Mouse (Mus musculus) liver, embryonic 16.5 days (tissue): ENCODE results near the gene Dync2h1. TPM values are rescaled to one million over a fixed set of nuclear protein-coding genes. Genes with fewer than 3 reads are reported as not detected.

Experiments used
- ATAC-seq: fragments of 200-750 bp; cut with Nextera tagmentation; 2 replicates; pipeline ENCODE4 v1.8.0; 2017; ENCODE audit warnings: low read depth, mild to moderate bottlenecking, moderate number of reproducible peaks, moderate library complexity
- H3K27ac ChIP-seq: fragments of 300-500 bp; sonication (generic); 2 replicates; pipeline ENCODE4 v1.5.1; 2014; ENCODE audit warnings: mild to moderate bottlenecking, low read length
- H3K27me3 ChIP-seq: fragments of 300-500 bp; sonication (generic); 2 replicates; pipeline ENCODE4 v1.6.1; 2014; ENCODE audit warnings: low read depth, low read length, mixed read lengths; ENCODE audit not compliant: control insufficient read depth, insufficient read depth
- H3K36me3 ChIP-seq: fragments of 300-500 bp; sonication (generic); 2 replicates; pipeline ENCODE4 v1.6.1; 2014; ENCODE audit warnings: mild to moderate bottlenecking; ENCODE audit not compliant: control insufficient read depth, insufficient read depth
- H3K4me1 ChIP-seq: fragments of 300-500 bp; sonication (generic); 2 replicates; pipeline ENCODE4 v1.6.1; 2014; ENCODE audit warnings: low read depth, low read length, mixed read lengths; ENCODE audit not compliant: control insufficient read depth
- H3K4me2 ChIP-seq: fragments of 300-500 bp; sonication (generic); 2 replicates; pipeline ENCODE4 v1.6.1; 2014; ENCODE audit warnings: low read depth, low read length, mixed read lengths
- H3K4me3 ChIP-seq: fragments of 300-500 bp; sonication (generic); 2 replicates; pipeline ENCODE4 v1.5.1; 2014; ENCODE audit warnings: low read depth, mild to moderate bottlenecking, low read length
- H3K9ac ChIP-seq: fragments of 300-500 bp; sonication (generic); 2 replicates; pipeline ENCODE4 v1.6.1; 2014; ENCODE audit warnings: low read depth, low read length
- H3K9me3 ChIP-seq: fragments of 300-500 bp; sonication (generic); replicated peaks from 2 replicates; pipeline ENCODE4 v1.6.1; 2016; ENCODE audit warnings: low read length; ENCODE audit not compliant: control insufficient read depth
- WGBS: fragments of 180-500 bp; shearing (Covaris S2); extraction: QIAGEN DNeasy Blood & Tissue Kit; methylation state at CpG from one replicate; pipeline ENCODE4 v1.1.7; 2014; ENCODE audit not compliant: insufficient replicate concordance; 5-methylcytosine and 5-hydroxymethylcytosine counted together
- polyA plus RNA-seq: library from polyadenylated mRNA; unstranded; fragments of >200 nt; fragmentation: Nextera tagmentation; extraction: Ambion mirVana; gene quantifications from 2 replicates; pipeline ENCODE4 v1.2.1, GENCODE M21; 2015

The Dync2h1 gene
- polyA plus RNA-seq, 1 experiment from 2014 or later, result 1.8 TPM

DNA sequence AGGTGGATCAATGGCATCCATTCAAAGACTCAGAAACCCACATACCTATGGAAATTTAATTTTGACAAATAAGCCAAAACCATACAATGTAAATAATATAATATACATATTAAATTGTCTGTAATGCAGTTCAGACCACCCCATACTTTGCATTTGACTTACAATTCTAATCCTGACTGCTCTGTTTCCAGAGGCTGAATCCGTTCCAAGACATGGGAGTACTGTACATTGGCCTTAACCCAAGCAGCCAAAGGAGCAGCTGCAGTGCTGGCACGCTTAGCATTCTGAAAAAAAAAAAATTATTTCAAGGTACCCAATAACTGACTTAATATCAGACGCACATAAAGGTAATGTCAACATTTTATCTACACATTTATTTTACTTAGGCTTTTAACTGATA, 113.4 kb downstream of the Dync2h1 start:
- Histone ChIP-seq H3K4me2 (no peak overlapping the region), H3K27me3 (no peaks in the 10 kb centered on the region), H3K4me3 (no peak overlapping the region), H3K9ac (no peak overlapping the region), H3K36me3 (no peaks in the 10 kb centered on the region), H3K9me3 (no peaks in the 10 kb centered on the region), H3K4me1 (no peaks in the 10 kb centered on the region), H3K27ac (no peak overlapping the region)
- no peak for ATAC-seq
- WGBS, result 67% methylated on average over 3 of the region's 3 CpGs

DNA sequence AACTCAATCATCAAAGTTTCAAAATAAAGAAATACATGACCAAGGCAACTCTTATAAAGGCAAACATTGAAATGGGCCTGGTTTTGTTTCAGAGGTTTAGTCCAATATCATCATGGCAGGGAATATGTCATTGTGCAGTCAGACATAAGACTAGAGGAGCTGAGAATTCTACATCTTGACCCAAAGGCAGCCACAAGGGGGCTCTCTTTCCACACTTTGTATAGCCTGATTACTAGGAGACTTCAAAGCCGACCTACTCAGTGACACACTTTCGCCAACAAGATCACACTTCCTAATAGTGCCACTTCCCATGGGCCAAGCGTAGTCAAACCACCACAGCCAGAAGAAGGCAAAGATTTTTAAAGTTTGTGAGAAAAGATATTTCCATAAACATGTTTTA, 133.7 kb downstream of the Dync2h1 start:
- no peaks in the 10 kb centered on the region for H3K9me3 ChIP-seq
- no peaks in the 10 kb centered on the region for H3K4me1 ChIP-seq
- WGBS, result 67% methylated on average over 3 of the region's 3 CpGs
- H3K36me3 ChIP-seq, result no peaks in the 10 kb centered on the region
- ATAC-seq, result no peak
- no peak overlapping the region for H3K4me3 ChIP-seq
- H3K27ac ChIP-seq, result no peak overlapping the region
- no peak overlapping the region for H3K9ac ChIP-seq
- H3K27me3 ChIP-seq, result no peaks in the 10 kb centered on the region
- no peak overlapping the region for H3K4me2 ChIP-seq

GRCm38 (mm10) chr9:7042635-7043273, 141.5 kb downstream of the Dync2h1 start:
- no peak for ATAC-seq
- Histone ChIP-seq H3K4me2 (no peak overlapping the region), H3K4me1 (no peaks in the 10 kb centered on the region), H3K9me3 (no peaks in the 10 kb centered on the region), H3K27ac (no peak overlapping the region), H3K36me3 (no peaks in the 10 kb centered on the region; the same call in 1 of the 2 replicates), H3K4me3 (no peak overlapping the region), H3K27me3 (no peaks in the 10 kb centered on the region), H3K9ac (no peak overlapping the region)
- WGBS, result 51% methylated on average over 5 of the region's 5 CpGs

- Histone ChIP-seq H3K9me3 (no peaks in the 10 kb centered on the region), H3K4me1 (no peaks in the 10 kb centered on the region), H3K9ac (no peak overlapping the region), H3K4me2 (no peak overlapping the region), H3K27ac (no peak overlapping the region), H3K27me3 (no peaks in the 10 kb centered on the region), H3K36me3 (no peaks in the 10 kb centered on the region; the same call in 1 of the 2 replicates), H3K4me3 (no peak overlapping the region)
- ATAC-seq, result no peak
- WGBS, result 68% methylated on average over 5 of the region's 5 CpGs
These were observed 143.0 kb downstream of the Dync2h1 start for GRCm38 (mm10) chr9:7041231-7041630.

DNA sequence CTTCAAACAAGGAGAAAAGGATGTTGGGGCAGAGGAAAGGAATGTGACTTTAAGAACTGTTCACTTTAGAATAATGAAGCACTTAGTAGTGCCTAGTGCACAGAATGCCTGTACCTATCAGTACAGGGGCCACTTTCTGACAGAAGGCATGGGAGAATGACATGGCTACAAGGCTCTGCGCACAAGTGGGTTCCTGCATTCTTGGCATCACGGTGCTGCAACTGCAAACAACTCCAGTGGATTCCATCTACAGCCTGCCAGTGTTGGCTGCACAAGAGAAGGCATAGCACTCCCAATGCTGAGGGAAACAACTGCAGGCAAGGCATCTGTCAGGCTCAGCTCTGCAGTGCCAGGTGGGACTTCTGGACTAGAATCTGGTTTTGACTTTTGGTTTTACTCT, 151.7 kb downstream of the Dync2h1 start:
- Histone ChIP-seq H3K36me3 (no peaks in the 10 kb centered on the region), H3K9ac (no peak overlapping the region), H3K4me3 (no peak overlapping the region), H3K4me1 (no peaks in the 10 kb centered on the region), H3K4me2 (no peak overlapping the region), H3K27ac (no peak overlapping the region), H3K9me3 (no peaks in the 10 kb centered on the region), H3K27me3 (no peaks in the 10 kb centered on the region)
- no peak for ATAC-seq
- WGBS, result 70% methylated on average over 2 of the region's 2 CpGs

GRCm38 (mm10) chr9:7015600-7015999, 168.6 kb downstream of the Dync2h1 start:
- Histone ChIP-seq H3K36me3 (no peaks in the 10 kb centered on the region), H3K27me3 (no peaks in the 10 kb centered on the region), H3K4me1 (no peaks in the 10 kb centered on the region), H3K9me3 (no peaks in the 10 kb centered on the region), H3K4me3 (no peak overlapping the region), H3K27ac (no peak overlapping the region), H3K9ac (no peak overlapping the region), H3K4me2 (no peak overlapping the region)
- no peak; the same call in 1 of the 2 replicates for ATAC-seq

- ATAC-seq, result no peak; the same call in 1 of the 2 replicates
- no peak overlapping the region for H3K9ac ChIP-seq
- H3K36me3 ChIP-seq, result no peaks in the 10 kb centered on the region
- no peaks in the 10 kb centered on the region for H3K9me3 ChIP-seq
- 77% methylated on average over 1 of the region's 1 CpGs for WGBS
- no peak overlapping the region for H3K4me2 ChIP-seq
- H3K27ac ChIP-seq, result no peak overlapping the region
- no peaks in the 10 kb centered on the region for H3K4me1 ChIP-seq
- no peaks in the 10 kb centered on the region for H3K27me3 ChIP-seq
- H3K4me3 ChIP-seq, result no peak overlapping the region
These were observed 169.5 kb downstream of the Dync2h1 start for GRCm38 (mm10) chr9:7014733-7015132.

DNA sequence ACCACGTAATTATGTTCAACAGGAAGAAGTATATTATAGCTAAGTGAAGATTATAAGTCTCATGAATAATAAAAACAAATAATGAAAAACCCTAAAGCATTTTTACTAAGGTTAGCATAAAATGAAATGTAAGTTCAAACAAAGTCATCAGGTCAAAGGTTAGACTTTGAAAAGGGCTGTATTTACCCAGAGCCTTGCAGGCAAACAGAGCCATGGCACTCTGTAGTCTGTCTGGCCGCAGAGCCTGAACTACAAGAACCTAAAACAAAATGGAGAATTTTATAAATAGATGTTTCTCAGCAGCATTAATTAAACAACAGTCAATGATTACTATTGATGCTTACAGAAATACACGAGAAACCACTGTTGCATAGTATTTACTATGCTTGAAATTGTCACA, 174.5 kb downstream of the Dync2h1 start:
- WGBS, result 52% methylated on average over 3 of the region's 3 CpGs
- Histone ChIP-seq H3K27ac (no peak overlapping the region), H3K27me3 (no peaks in the 10 kb centered on the region), H3K9me3 (no peaks in the 10 kb centered on the region), H3K4me3 (no peak overlapping the region), H3K4me2 (no peak overlapping the region), H3K9ac (no peak overlapping the region), H3K4me1 (no peaks in the 10 kb centered on the region), H3K36me3 (no peaks in the 10 kb centered on the region)
- peak; percentile 50; the same call in 1 of the 2 replicates for ATAC-seq

- Histone ChIP-seq H3K4me3 (no peak overlapping the region), H3K9me3 (no peaks in the 10 kb centered on the region), H3K4me1 (no peaks in the 10 kb centered on the region), H3K9ac (no peak overlapping the region), H3K27ac (no peak overlapping the region), H3K27me3 (no peaks in the 10 kb centered on the region), H3K36me3 (no peaks in the 10 kb centered on the region), H3K4me2 (no peak overlapping the region)
- 42% methylated on average over 2 of the region's 2 CpGs for WGBS
- no peak for ATAC-seq
These were observed 189.4 kb downstream of the Dync2h1 start for GRCm38 (mm10) chr9:6994865-6995264.
